Mouse (Mus musculus) liver, embryonic 12.5 days (tissue): ENCODE results near the gene Ankrd35. TPM values are rescaled to one million over a fixed set of nuclear protein-coding genes. Genes with fewer than 3 reads are reported as not detected.
"Not testable (repeated sequence)": the region's sequence is repeated elsewhere in the genome, so short reads cannot be mapped to it uniquely, and the experiment has no call there.

Source experiments
- ATAC-seq: fragments of 200-750 bp; cut with Nextera tagmentation; 2 replicates; pipeline ENCODE4 v1.8.0; 2017; ENCODE audit warnings: moderate number of reproducible peaks, mild to moderate bottlenecking, moderate library complexity
- H3K27ac ChIP-seq: fragments of 300-500 bp; sonication (generic); 2 replicates; pipeline ENCODE4 v1.5.1; 2016; ENCODE audit warnings: mild to moderate bottlenecking
- H3K27me3 ChIP-seq: fragments of 300-500 bp; sonication (generic); replicated peaks from 2 replicates; pipeline ENCODE4 v1.6.1; 2016; ENCODE audit warnings: mild to moderate bottlenecking, moderate library complexity
- H3K36me3 ChIP-seq: fragments of 300-500 bp; sonication (generic); 2 replicates; pipeline ENCODE4 v1.6.1; 2016; ENCODE audit warnings: mild to moderate bottlenecking, moderate library complexity
- H3K4me1 ChIP-seq: fragments of 300-500 bp; sonication (generic); 2 replicates; pipeline ENCODE4 v1.6.1; 2016
- H3K4me2 ChIP-seq: fragments of 300-500 bp; sonication (generic); 2 replicates; pipeline ENCODE4 v1.6.1; 2016; ENCODE audit warnings: mild to moderate bottlenecking, moderate library complexity
- H3K4me3 ChIP-seq: fragments of 300-500 bp; sonication (generic); 2 replicates; pipeline ENCODE4 v1.5.1; 2016; ENCODE audit warnings: mild to moderate bottlenecking, moderate library complexity
- H3K9ac ChIP-seq: fragments of 300-500 bp; sonication (generic); 2 replicates; pipeline ENCODE4 v1.6.1; 2016; ENCODE audit warnings: mild to moderate bottlenecking, moderate library complexity
- H3K9me3 ChIP-seq: fragments of 300-500 bp; sonication (generic); replicated peaks from 2 replicates; pipeline ENCODE4 v1.6.1; 2016; ENCODE audit warnings: mild to moderate bottlenecking, moderate library complexity
- WGBS: fragments of 180-500 bp; shearing (Covaris S2); methylation state at CpG from one replicate; pipeline ENCODE4 v1.1.7; 2016; ENCODE audit not compliant: insufficient replicate concordance; 5-methylcytosine and 5-hydroxymethylcytosine counted together
- polyA plus RNA-seq: library from polyadenylated mRNA; unstranded; fragments of >200 nt; fragmentation: Nextera tagmentation; extraction: Ambion mirVana; gene quantifications from 2 replicates; pipeline ENCODE4 v1.2.1, GENCODE M21; 2016

Ankrd35 gene
- polyA plus RNA-seq, 1 experiment from 2014 or later, result 0.31 TPM

- no peaks in the 10 kb centered on the region for H3K9me3 ChIP-seq
- peaks cover 47% of the 10 kb centered on the region for H3K27me3 ChIP-seq
- no peak overlapping the region for H3K4me3 ChIP-seq
- H3K27ac ChIP-seq, result no peak overlapping the region
- H3K36me3 ChIP-seq, result no peaks in the 10 kb centered on the region
- ATAC-seq, result no peak
- H3K9ac ChIP-seq, result no peak overlapping the region
- no peak overlapping the region for H3K4me2 ChIP-seq
- peaks cover 20% of the 10 kb centered on the region for H3K4me1 ChIP-seq
- 53% methylated on average over 7 of the region's 7 CpGs for WGBS
Measured at GRCm38 (mm10) chr3:96678456-96678855, 8.5 kb downstream of the Ankrd35 start.

DNA sequence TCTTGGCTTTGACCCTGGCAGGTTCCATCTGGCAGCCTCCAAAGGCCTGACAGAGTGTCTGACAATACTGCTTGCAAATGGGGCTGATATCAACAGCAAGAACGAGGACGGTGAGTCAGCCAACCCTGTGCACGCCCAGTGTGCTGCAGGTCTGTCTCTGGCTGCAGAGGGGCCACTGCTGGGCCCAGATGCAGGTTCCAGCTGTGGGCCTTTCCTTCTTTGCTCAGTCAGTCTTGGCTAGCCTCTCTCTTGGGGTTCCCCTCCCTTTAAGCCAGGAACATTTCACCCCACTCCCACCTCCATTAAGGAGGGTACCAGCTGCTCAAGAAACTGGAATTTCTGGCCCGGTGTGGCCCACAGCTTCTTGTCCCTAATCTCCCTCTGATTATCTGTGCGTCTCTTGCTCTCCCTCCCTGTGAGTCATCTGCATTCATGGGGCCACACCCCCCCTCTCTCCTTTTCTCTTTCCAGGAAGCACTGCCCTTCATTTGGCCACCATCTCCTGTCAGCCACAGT is 9.3 kb downstream of the Ankrd35 start:
- Histone ChIP-seq H3K4me2 (no peak overlapping the region), H3K4me3 (no peak overlapping the region), H3K27ac (no peak overlapping the region), H3K4me1 (peaks cover 20% of the 10 kb centered on the region), H3K27me3 (peaks cover 55% of the 10 kb centered on the region), H3K9ac (no peak overlapping the region), H3K9me3 (no peaks in the 10 kb centered on the region), H3K36me3 (no peaks in the 10 kb centered on the region)
- 9% methylated on average over 5 of the region's 5 CpGs for WGBS
- ATAC-seq, result peak; percentile 63

GRCm38 (mm10) chr3:96680269-96680956 is 10.5 kb downstream of the Ankrd35 start:
- peaks cover 28% of the 10 kb centered on the region for H3K4me1 ChIP-seq
- H3K9me3 ChIP-seq, result no peaks in the 10 kb centered on the region
- H3K36me3 ChIP-seq, result no peaks in the 10 kb centered on the region
- peaks cover 67% of the 10 kb centered on the region for H3K27me3 ChIP-seq
- no peak overlapping the region for H3K4me2 ChIP-seq
- ATAC-seq, result no peak
- no peak overlapping the region for H3K27ac ChIP-seq
- 26% methylated on average over 12 of the region's 12 CpGs for WGBS
- no peak overlapping the region for H3K4me3 ChIP-seq
- H3K9ac ChIP-seq, result no peak overlapping the region

GRCm38 (mm10) chr3:96683496-96683895 is 13.6 kb downstream of the Ankrd35 start:
- no peak overlapping the region for H3K4me3 ChIP-seq
- peaks cover 78% of the 10 kb centered on the region for H3K27me3 ChIP-seq
- H3K9ac ChIP-seq, result no peak overlapping the region
- no peak overlapping the region for H3K27ac ChIP-seq
- no peak for ATAC-seq
- WGBS, result 63% methylated on average over 3 of the region's 3 CpGs
- H3K9me3 ChIP-seq, result no peaks in the 10 kb centered on the region
- H3K4me1 ChIP-seq, result peaks cover 27% of the 10 kb centered on the region
- H3K36me3 ChIP-seq, result no peaks in the 10 kb centered on the region
- H3K4me2 ChIP-seq, result no peak overlapping the region

DNA sequence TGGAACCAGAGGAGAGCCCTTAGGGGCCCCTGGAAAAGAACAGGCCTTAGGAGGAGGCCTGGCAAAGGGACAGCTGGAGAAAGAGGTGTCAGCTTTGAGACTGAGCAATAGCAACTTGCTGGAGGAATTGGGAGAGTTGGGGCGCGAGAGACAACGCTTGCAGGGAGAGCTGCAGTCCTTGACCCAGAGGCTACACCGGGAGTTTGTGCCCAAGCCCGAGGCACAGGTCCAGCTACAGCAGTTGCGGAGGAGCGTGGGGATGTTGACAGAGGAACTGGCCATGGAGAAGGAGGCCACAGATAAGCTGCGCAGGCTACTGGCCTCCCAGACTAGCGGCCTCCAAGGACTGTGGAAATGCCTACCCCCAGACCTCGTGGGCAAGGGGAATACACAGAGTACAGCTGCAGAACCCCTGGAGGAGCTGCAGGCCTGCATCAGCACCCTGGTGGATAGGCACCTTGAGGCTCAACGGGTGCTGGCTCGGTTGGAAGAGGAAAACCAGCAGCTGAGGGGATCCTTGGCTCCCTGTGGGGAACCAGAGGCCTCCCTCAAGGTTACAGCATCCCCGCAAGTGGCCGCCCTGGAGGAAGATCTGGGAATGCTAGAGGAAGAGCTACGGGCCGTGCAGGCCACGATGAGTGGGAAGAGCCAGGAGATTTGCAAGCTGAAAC is 14.4 kb downstream of the Ankrd35 start:
- peak overlapping the region; percentile 8; the same call in 1 of the 2 replicates for H3K4me3 ChIP-seq
- no peak overlapping the region for H3K9ac ChIP-seq
- WGBS, result 35% methylated on average over 17 of the region's 17 CpGs
- peaks cover 82% of the 10 kb centered on the region for H3K27me3 ChIP-seq
- H3K27ac ChIP-seq, result no peak overlapping the region
- H3K9me3 ChIP-seq, result no peaks in the 10 kb centered on the region
- no peak for ATAC-seq
- peak overlapping the region; percentile 48 for H3K4me2 ChIP-seq
- H3K36me3 ChIP-seq, result no peaks in the 10 kb centered on the region
- peaks cover 19% of the 10 kb centered on the region for H3K4me1 ChIP-seq

DNA sequence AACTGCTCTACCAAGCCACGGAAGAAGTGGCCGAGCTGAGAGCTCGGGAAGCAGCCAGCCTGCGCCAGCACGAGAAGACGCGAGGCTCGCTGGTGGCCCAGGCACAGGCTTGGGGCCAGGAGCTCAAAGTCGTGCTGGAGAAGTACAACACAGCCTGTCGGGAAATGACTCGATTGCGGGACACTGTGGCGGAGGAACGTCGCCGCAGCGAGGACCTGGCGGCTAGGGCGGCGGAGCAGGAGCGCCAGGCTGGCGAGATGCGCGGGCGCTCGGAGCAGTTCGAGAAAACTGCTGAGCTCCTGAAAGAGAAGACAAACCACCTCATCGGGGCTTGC is 14.9 kb downstream of the Ankrd35 start:
- H3K4me3 ChIP-seq, result peak overlapping the region; percentile 8; the same call in 1 of the 2 replicates
- no peak overlapping the region for H3K9ac ChIP-seq
- WGBS, result 13% methylated on average over 28 of the region's 28 CpGs

GRCm38 (mm10) chr3:96686057-96686456 is 16.1 kb downstream of the Ankrd35 start:
- H3K4me3 ChIP-seq, H3K36me3 ChIP-seq, H3K9me3 ChIP-seq, ATAC-seq, H3K4me2 ChIP-seq, H3K4me1 ChIP-seq, H3K27ac ChIP-seq, H3K9ac ChIP-seq: not testable (repeated sequence)
- WGBS, result 73% methylated on average over 5 of the region's 5 CpGs
- H3K27me3 ChIP-seq, result peaks cover 79% of the 10 kb centered on the region

More for the DNA sequence above, 14.9 kb downstream of the Ankrd35 start:
- no peaks in the 10 kb centered on the region for H3K36me3 ChIP-seq
- ATAC-seq, result no peak
- peaks cover 82% of the 10 kb centered on the region for H3K27me3 ChIP-seq
- no peak overlapping the region for H3K27ac ChIP-seq
- H3K4me1 ChIP-seq, result peaks cover 14% of the 10 kb centered on the region
- no peaks in the 10 kb centered on the region for H3K9me3 ChIP-seq
- peak overlapping the region; percentile 48 for H3K4me2 ChIP-seq

GRCm38 (mm10) chr3:96688854-96689253 is 18.9 kb downstream of the Ankrd35 start:
- Histone ChIP-seq H3K4me3 (no peak overlapping the region), H3K4me2 (no peak overlapping the region), H3K27ac (no peak overlapping the region), H3K27me3 (peaks cover 55% of the 10 kb centered on the region), H3K9me3 (no peaks in the 10 kb centered on the region), H3K4me1 (peaks cover 9% of the 10 kb centered on the region), H3K9ac (no peak overlapping the region), H3K36me3 (no peaks in the 10 kb centered on the region)
- no peak for ATAC-seq
- WGBS, result 64% methylated on average over 11 of the region's 11 CpGs

- no peak overlapping the region for H3K4me2 ChIP-seq
- H3K9ac ChIP-seq, result no peak overlapping the region
- H3K4me1 ChIP-seq, result peaks cover under 1% of the 10 kb centered on the region; the same call in 1 of the 2 replicates
- no peak overlapping the region for H3K27ac ChIP-seq
- H3K36me3 ChIP-seq, result no peaks in the 10 kb centered on the region
- no peak for ATAC-seq
- peaks cover 40% of the 10 kb centered on the region for H3K27me3 ChIP-seq
- H3K4me3 ChIP-seq, result no peak overlapping the region
- 37% methylated on average over 3 of the region's 3 CpGs for WGBS
- H3K9me3 ChIP-seq, result no peaks in the 10 kb centered on the region
Measured at GRCm38 (mm10) chr3:96690298-96690697, 20.4 kb downstream of the Ankrd35 start.

- WGBS, result 16% methylated on average over 3 of the region's 3 CpGs
- peaks cover 15% of the 10 kb centered on the region for H3K4me1 ChIP-seq
- no peaks in the 10 kb centered on the region for H3K9me3 ChIP-seq
- no peak overlapping the region for H3K4me3 ChIP-seq
- no peaks in the 10 kb centered on the region for H3K36me3 ChIP-seq
- no peak overlapping the region for H3K9ac ChIP-seq
- H3K4me2 ChIP-seq, result no peak overlapping the region
- H3K27me3 ChIP-seq, result peaks cover 30% of the 10 kb centered on the region
- ATAC-seq, result no peak
- no peak overlapping the region for H3K27ac ChIP-seq
Measured at GRCm38 (mm10) chr3:96692506-96692905, 22.6 kb downstream of the Ankrd35 start.

GRCm38 (mm10) chr3:96693579-96693978 is 23.6 kb downstream of the Ankrd35 start:
- Histone ChIP-seq H3K36me3 (no peaks in the 10 kb centered on the region), H3K9me3 (no peaks in the 10 kb centered on the region), H3K4me3 (no peak overlapping the region), H3K27me3 (peaks cover 22% of the 10 kb centered on the region), H3K9ac (no peak overlapping the region), H3K4me2 (no peak overlapping the region), H3K4me1 (peaks cover 22% of the 10 kb centered on the region), H3K27ac (no peak overlapping the region)
- 52% methylated on average over 1 of the region's 1 CpGs for WGBS
- no peak for ATAC-seq

- H3K4me1 ChIP-seq, result peaks cover 22% of the 10 kb centered on the region
- H3K27ac ChIP-seq, result peak within 1 kb of the TSS; percentile 88
- peaks cover 13% of the 10 kb centered on the region for H3K36me3 ChIP-seq
- H3K4me3 ChIP-seq, result peak within 1 kb of the TSS; percentile 81
- peak within 1 kb of the TSS; percentile 79 for H3K9ac ChIP-seq
- WGBS, result under 1% methylated on average over 35 of the region's 35 CpGs
- no peaks in the 10 kb centered on the region; the same call in 1 of the 2 replicates for H3K27me3 ChIP-seq
- ATAC-seq, result peak; percentile 74
- H3K9me3 ChIP-seq, result no peaks in the 10 kb centered on the region
- peak within 1 kb of the TSS; percentile 95 for H3K4me2 ChIP-seq
Measured at GRCm38 (mm10) chr3:96696198-96696765, 26.4 kb downstream of the Ankrd35 start, which contains the start of gene Pias3. TSS of gene Pias3 (plus strand) at chr3:96696384.
